Mouse (Mus musculus): ENCODE measurements at regions not wholly inside any gene's neighbourhood (a gene's known extent, or its start where the extent isn't known, plus 50 kb on each side); places are given as distances from the start of the nearest gene placed in this dataset.

DNA sequence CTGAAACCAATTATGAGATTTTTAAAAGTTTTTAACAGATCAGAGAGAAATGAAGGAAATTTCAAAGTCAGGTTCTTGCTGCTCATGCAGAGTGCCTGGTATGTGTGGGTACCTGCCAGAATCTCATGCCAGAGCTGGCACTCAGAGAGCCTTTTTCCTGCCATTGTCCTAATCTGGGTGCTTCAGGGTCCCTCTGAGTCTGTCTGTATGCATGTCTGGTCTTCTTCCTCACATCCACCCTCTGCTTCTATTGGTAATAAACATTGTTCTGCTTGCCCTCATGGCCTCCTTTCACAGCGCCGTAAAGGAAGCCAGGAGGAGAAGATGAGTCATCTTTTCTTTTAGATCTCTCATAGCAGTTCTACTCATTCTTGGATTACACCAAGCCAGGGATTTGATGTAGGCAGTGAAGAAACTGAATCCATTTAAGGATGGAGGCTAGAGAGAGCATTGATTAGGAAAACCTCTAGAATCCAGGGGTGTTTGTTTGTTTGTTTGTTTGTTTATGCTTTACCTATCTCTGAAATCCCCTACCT lies 55.8 kb upstream of the Bmper start:
- no peak for TF ChIP-seq CTCF (IDR thresholded peaks at IDR 0.05; ENCODE audit: low read depth)
- no peak for TF ChIP-seq EP300 (IDR thresholded peaks at IDR 0.05; ENCODE audit: low read depth)
